Mouse (Mus musculus): Measurements from ENCODE around the gene Cd79b. TPM values are rescaled to one million over a fixed set of nuclear protein-coding genes. Genes with fewer than 3 reads are reported as not detected.

Cd79b gene
- polyA plus RNA-seq, 1 experiment from 2014 or later: 1.0 TPM

DNA sequence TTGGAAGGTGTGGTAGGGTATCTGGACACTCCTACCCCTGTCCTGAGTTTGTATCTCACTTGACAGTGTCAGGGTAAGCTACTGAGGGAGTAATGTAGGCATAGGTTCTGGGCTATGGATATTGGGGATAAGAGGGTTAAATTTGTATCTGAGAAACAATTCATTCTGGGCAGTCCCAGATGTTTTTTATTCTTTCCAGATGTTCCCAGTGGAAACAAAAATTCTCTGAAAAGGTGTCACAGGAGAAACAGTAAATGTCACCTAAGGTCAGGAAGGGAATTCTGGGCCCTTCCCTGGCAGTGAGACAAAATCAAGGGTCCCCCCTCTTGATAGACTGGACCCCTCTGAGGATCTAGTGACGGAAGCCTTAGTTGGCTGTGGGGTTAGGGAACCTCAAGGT lies 1.9 kb upstream of the Cd79b start:
- H3K4me3 ChIP-seq: no peak overlapping the region
- H3K4me2 ChIP-seq (replicated peaks): no peak overlapping the region
- whole genome bisulfite sequencing: 95% methylated on average over 1 of the region's 1 CpGs
- H3K27me3 ChIP-seq: 0 out of 2 replicates have a peak, but pooled peaks cover 3% of the 10 kb centered on the region
- no peak for ATAC-seq (ENCODE audit: low FRiP score, low read depth)
- no peaks in the 10 kb centered on the region for H3K36me3 ChIP-seq
- no peak overlapping the region for H3K9ac ChIP-seq (replicated peaks)
- no peaks in the 10 kb centered on the region for H3K4me1 ChIP-seq
- no peaks in the 10 kb centered on the region for H3K9me3 ChIP-seq
- no peak overlapping the region for H3K27ac ChIP-seq (replicated peaks)

GRCm38 (mm10) chr11:106313533-106313932 lies 1.0 kb downstream of the Cd79b start:
- H3K27ac ChIP-seq (replicated peaks): no peak overlapping the region
- ATAC-seq (ENCODE audit: low FRiP score, low read depth): no peak
- H3K9me3 ChIP-seq: no peaks in the 10 kb centered on the region
- no peak overlapping the region for H3K9ac ChIP-seq (replicated peaks)
- H3K27me3 ChIP-seq: 0 out of 2 replicates have a peak, but pooled peaks cover 3% of the 10 kb centered on the region
- no peak overlapping the region for H3K4me3 ChIP-seq
- H3K4me2 ChIP-seq (replicated peaks): no peak overlapping the region
- H3K36me3 ChIP-seq: no peaks in the 10 kb centered on the region
- no peaks in the 10 kb centered on the region for H3K4me1 ChIP-seq
- WGBS: 71% methylated on average over 5 of the region's 5 CpGs

DNA sequence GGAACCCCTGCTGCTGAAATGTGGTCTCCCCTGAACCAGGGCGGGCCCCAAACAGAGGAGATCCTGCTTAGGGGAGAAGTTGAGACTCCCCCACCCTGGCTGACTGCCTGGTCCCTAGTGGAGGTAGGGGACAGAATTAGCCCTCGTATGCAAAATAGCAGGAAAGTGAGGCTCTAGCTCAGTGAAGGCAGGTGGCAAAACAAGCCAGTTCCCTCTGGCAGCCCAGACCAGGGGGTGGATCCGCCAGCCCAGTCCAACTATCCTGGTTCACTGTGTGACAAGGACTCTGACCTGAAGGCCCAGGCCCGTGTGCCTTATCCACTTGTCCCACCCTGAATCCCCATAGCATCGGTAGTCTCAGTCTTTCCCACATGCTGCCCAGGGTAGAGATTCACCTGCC lies 4.4 kb downstream of the Cd79b start:
- 67% methylated on average over 5 of the region's 5 CpGs for WGBS
- no peak for ATAC-seq (ENCODE audit: low FRiP score, low read depth)

GRCm38 (mm10) chr11:106308162-106308561 lies 6.4 kb downstream of the Cd79b start:
- Histone ChIP-seq H3K27me3 (no peaks in the 10 kb centered on the region), H3K9me3 (no peaks in the 10 kb centered on the region), H3K27ac (replicated peaks) (no peak overlapping the region), H3K36me3 (no peaks in the 10 kb centered on the region), H3K9ac (replicated peaks) (no peak overlapping the region), H3K4me1 (no peaks in the 10 kb centered on the region), H3K4me2 (replicated peaks) (no peak overlapping the region), H3K4me3 (no peak overlapping the region)
- no peak for ATAC-seq (ENCODE audit: low FRiP score, low read depth)
- 82% methylated on average over 11 of the region's 11 CpGs for WGBS

More for the DNA sequence above, 4.4 kb downstream of the Cd79b start:
- Histone ChIP-seq H3K36me3 (no peaks in the 10 kb centered on the region), H3K9ac (replicated peaks) (no peak overlapping the region; the same call in 1 of the 2 replicates), H3K9me3 (no peaks in the 10 kb centered on the region), H3K4me3 (no peak overlapping the region), H3K27me3 (no peaks in the 10 kb centered on the region), H3K4me1 (no peaks in the 10 kb centered on the region), H3K4me2 (replicated peaks) (no peak overlapping the region), H3K27ac (replicated peaks) (no peak overlapping the region)

DNA sequence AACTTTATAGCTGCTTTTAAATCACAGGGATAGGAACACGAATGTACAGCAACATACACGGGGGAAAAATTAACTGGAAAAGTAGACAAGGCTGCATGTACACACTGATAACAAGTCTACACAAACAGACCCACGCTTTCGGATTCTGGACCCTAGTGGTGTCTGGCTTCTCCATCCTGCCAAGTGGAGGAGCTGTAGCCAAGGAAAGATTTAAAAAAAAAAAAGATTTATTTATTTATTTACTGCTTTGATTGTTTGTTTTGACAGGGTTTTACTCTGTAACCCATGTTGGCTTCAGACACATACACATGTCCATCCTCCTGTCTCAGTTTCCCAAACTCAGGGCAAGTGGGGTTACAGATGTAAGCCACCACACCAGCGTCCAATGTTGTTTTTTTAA lies 7.1 kb downstream of the Cd79b start:
- Histone ChIP-seq H3K27ac (replicated peaks) (no peak overlapping the region), H3K4me2 (replicated peaks) (no peak overlapping the region), H3K4me1 (no peaks in the 10 kb centered on the region), H3K9ac (replicated peaks) (no peak overlapping the region), H3K4me3 (no peak overlapping the region), H3K27me3 (no peaks in the 10 kb centered on the region), H3K36me3 (no peaks in the 10 kb centered on the region), H3K9me3 (no peaks in the 10 kb centered on the region)
- no peak for ATAC-seq (ENCODE audit: low FRiP score, low read depth)
- WGBS: 82% methylated on average over 5 of the region's 5 CpGs

GRCm38 (mm10) chr11:106306758-106307157 lies 7.8 kb downstream of the Cd79b start:
- no peak for ATAC-seq (ENCODE audit: low FRiP score, low read depth)
- WGBS: 83% methylated on average over 9 of the region's 9 CpGs
- no peaks in the 10 kb centered on the region for H3K36me3 ChIP-seq
- no peaks in the 10 kb centered on the region for H3K4me1 ChIP-seq
- no peaks in the 10 kb centered on the region for H3K9me3 ChIP-seq
- no peaks in the 10 kb centered on the region for H3K27me3 ChIP-seq
- H3K4me3 ChIP-seq: no peak overlapping the region
- no peak overlapping the region for H3K9ac ChIP-seq (replicated peaks)
- H3K4me2 ChIP-seq (replicated peaks): no peak overlapping the region
- H3K27ac ChIP-seq (replicated peaks): no peak overlapping the region

GRCm38 (mm10) chr11:106306065-106306385 lies 8.5 kb downstream of the Cd79b start:
- no peaks in the 10 kb centered on the region for H3K27me3 ChIP-seq
- ATAC-seq (ENCODE audit: low FRiP score, low read depth): no peak
- H3K4me2 ChIP-seq (replicated peaks): no peak overlapping the region
- no peaks in the 10 kb centered on the region for H3K9me3 ChIP-seq
- H3K4me1 ChIP-seq: no peaks in the 10 kb centered on the region
- no peak overlapping the region for H3K9ac ChIP-seq (replicated peaks)
- no peaks in the 10 kb centered on the region for H3K36me3 ChIP-seq
- H3K27ac ChIP-seq (replicated peaks): no peak overlapping the region
- 81% methylated on average over 3 of the region's 3 CpGs for WGBS
- no peak overlapping the region for H3K4me3 ChIP-seq

- H3K9me3 ChIP-seq: no peaks in the 10 kb centered on the region
Measured at GRCm38 (mm10) chr11:106305348-106306064, 9.1 kb downstream of the Cd79b start.

GRCm38 (mm10) chr11:106302634-106303033 lies 11.9 kb downstream of the Cd79b start:
- H3K36me3 ChIP-seq: no peaks in the 10 kb centered on the region
- H3K9ac ChIP-seq (replicated peaks): no peak overlapping the region
- no peaks in the 10 kb centered on the region for H3K4me1 ChIP-seq
- no peak overlapping the region for H3K27ac ChIP-seq (replicated peaks)
- H3K4me2 ChIP-seq (replicated peaks): no peak overlapping the region
- no peaks in the 10 kb centered on the region for H3K9me3 ChIP-seq
- H3K27me3 ChIP-seq: no peaks in the 10 kb centered on the region
- no peak for ATAC-seq (ENCODE audit: low FRiP score, low read depth)
- H3K4me3 ChIP-seq: no peak overlapping the region
- WGBS: 17% methylated on average over 2 of the region's 2 CpGs

More at GRCm38 (mm10) chr11:106305348-106306064, 9.1 kb downstream of the Cd79b start:
- WGBS: 87% methylated on average over 10 of the region's 10 CpGs
- Histone ChIP-seq H3K27ac (replicated peaks) (no peak overlapping the region), H3K9ac (replicated peaks) (no peak overlapping the region), H3K4me3 (no peak overlapping the region), H3K27me3 (no peaks in the 10 kb centered on the region), H3K36me3 (no peaks in the 10 kb centered on the region), H3K4me1 (no peaks in the 10 kb centered on the region), H3K4me2 (replicated peaks) (no peak overlapping the region)
- no peak for ATAC-seq (ENCODE audit: low FRiP score, low read depth)

DNA sequence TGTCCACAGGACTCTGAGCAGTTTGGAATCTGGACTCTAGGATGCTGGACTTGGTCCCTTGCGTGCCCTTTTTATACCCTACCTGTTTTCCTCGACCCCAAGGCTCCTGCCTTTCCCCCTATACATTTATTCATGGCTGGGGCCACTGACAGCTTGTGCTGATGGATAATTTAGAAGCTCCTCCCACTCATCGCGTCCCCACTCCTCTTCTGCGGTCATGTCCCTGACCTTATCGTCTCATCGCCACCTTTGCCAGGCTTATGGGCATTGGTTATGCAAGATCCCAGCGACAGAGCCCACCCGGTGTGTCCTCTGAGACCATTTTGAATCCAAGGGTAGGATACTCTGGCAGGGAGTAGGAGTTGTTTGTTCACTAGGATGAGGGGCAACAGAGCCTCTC lies 12.8 kb downstream of the Cd79b start, which contains the start of gene Gh:
Gene Gh (minus strand): TSS at position 101 of the 400 bp plus-strand sequence.
- 88% methylated on average over 9 of the region's 9 CpGs for WGBS
- H3K27me3 ChIP-seq: no peaks in the 10 kb centered on the region
- no peaks in the 10 kb centered on the region for H3K9me3 ChIP-seq
- no peak within 1 kb of the TSS for H3K4me2 ChIP-seq (replicated peaks)
- no peak within 1 kb of the TSS for H3K4me3 ChIP-seq
- H3K27ac ChIP-seq (replicated peaks): no peak within 1 kb of the TSS
- H3K9ac ChIP-seq (replicated peaks): no peak within 1 kb of the TSS
- H3K36me3 ChIP-seq: no peaks in the 10 kb centered on the region
- no peaks in the 10 kb centered on the region for H3K4me1 ChIP-seq
- ATAC-seq (ENCODE audit: low FRiP score, low read depth): no peak

DNA sequence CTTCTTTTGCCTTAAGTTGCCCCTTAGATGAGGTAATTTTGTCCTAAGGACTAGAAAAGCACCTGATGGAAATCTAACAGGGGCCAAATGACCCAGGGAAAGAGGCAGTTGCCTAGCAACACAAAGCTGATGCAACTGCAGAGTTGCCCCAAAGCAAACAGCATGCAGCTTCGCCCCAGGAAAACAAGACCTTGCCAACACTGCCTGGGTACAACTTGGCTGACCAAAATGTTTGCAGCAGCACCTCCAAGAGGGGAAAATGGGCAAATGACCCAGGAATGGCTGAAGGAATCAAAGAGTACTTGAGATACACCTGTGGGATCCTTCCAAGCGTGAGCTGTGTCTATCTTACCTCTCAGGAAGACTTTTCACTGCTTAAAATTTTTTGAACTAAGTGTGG lies 22.7 kb downstream of the Cd79b start:
- no peak overlapping the region for H3K4me2 ChIP-seq (replicated peaks)
- H3K36me3 ChIP-seq: no peaks in the 10 kb centered on the region
- H3K27ac ChIP-seq (replicated peaks): no peak overlapping the region
- 87% methylated on average over 2 of the region's 2 CpGs for WGBS
- H3K9me3 ChIP-seq: no peaks in the 10 kb centered on the region
- no peak overlapping the region for H3K9ac ChIP-seq (replicated peaks)
- H3K4me3 ChIP-seq: no peak overlapping the region
- H3K4me1 ChIP-seq: no peaks in the 10 kb centered on the region
- no peaks in the 10 kb centered on the region for H3K27me3 ChIP-seq
- no peak for ATAC-seq (ENCODE audit: low FRiP score, low read depth)

- H3K27me3 ChIP-seq: no peaks in the 10 kb centered on the region
- H3K27ac ChIP-seq (replicated peaks): no peak overlapping the region
- H3K4me3 ChIP-seq: no peak overlapping the region
- no peak for ATAC-seq (ENCODE audit: low FRiP score, low read depth)
- no peaks in the 10 kb centered on the region for H3K36me3 ChIP-seq
- H3K9me3 ChIP-seq: no peaks in the 10 kb centered on the region
- H3K9ac ChIP-seq (replicated peaks): no peak overlapping the region
- H3K4me1 ChIP-seq: no peaks in the 10 kb centered on the region
- WGBS: 87% methylated on average over 5 of the region's 5 CpGs
- H3K4me2 ChIP-seq (replicated peaks): no peak overlapping the region
Measured at GRCm38 (mm10) chr11:106290376-106290775, 24.2 kb downstream of the Cd79b start.

DNA sequence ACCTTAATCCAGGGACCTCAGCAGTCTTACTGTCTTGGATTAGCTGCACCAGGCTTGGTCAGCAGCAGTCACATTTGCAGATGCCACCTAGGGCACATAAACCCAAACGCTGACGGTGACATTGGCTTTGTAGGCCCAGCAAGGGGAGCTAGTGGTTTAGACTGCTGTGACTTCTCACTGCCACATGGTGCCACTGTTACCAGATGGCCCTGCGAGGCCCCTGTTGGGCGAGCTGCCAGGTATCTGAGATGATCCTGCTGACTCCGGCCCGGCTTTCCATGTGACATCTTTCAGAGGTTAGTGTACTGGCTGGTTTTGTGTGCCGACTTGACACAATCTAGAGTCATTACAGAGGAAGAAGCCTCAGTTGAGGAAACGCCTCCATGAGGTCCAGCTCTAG lies 25.2 kb downstream of the Cd79b start:
- ATAC-seq (ENCODE audit: low FRiP score, low read depth): no peak
- H3K9ac ChIP-seq (replicated peaks): no peak overlapping the region
- 82% methylated on average over 8 of the region's 8 CpGs for WGBS

More for the DNA sequence above, 25.2 kb downstream of the Cd79b start:
- H3K27me3 ChIP-seq: no peaks in the 10 kb centered on the region
- no peaks in the 10 kb centered on the region for H3K36me3 ChIP-seq
- no peaks in the 10 kb centered on the region for H3K9me3 ChIP-seq
- H3K4me3 ChIP-seq: no peak overlapping the region
- H3K4me1 ChIP-seq: no peaks in the 10 kb centered on the region
- H3K27ac ChIP-seq (replicated peaks): no peak overlapping the region
- H3K4me2 ChIP-seq (replicated peaks): no peak overlapping the region
